Mouse (Mus musculus) intestine, embryonic 15.5 days (tissue): ENCODE results near the gene Cops8. TPM values are rescaled to one million over a fixed set of nuclear protein-coding genes. Genes with fewer than 3 reads are reported as not detected.

Experiments used
- ATAC-seq: fragments of 200-750 bp; cut with Nextera tagmentation; 2 replicates; pipeline ENCODE4 v1.8.0; 2017; ENCODE audit warnings: moderate TSS enrichment, moderate library complexity
- H3K27ac ChIP-seq: fragments of 300-500 bp; sonication (generic); 2 replicates; pipeline ENCODE4 v1.5.1; 2015; ENCODE audit warnings: mild to moderate bottlenecking, inconsistent platforms
- H3K27me3 ChIP-seq: fragments of 300-500 bp; sonication (generic); replicated peaks from 2 replicates; pipeline ENCODE4 v1.6.1; 2015; ENCODE audit warnings: inconsistent platforms
- H3K36me3 ChIP-seq: fragments of 300-500 bp; sonication (generic); 2 replicates; pipeline ENCODE4 v1.6.1; 2015; ENCODE audit warnings: inconsistent platforms
- H3K4me1 ChIP-seq: fragments of 300-500 bp; sonication (generic); replicated peaks from 2 replicates; pipeline ENCODE4 v1.6.1; 2015; ENCODE audit warnings: inconsistent platforms
- H3K4me2 ChIP-seq: fragments of 300-500 bp; sonication (generic); replicated peaks from 2 replicates; pipeline ENCODE4 v1.6.1; 2015; ENCODE audit warnings: mild to moderate bottlenecking, inconsistent platforms
- H3K4me3 ChIP-seq: fragments of 300-500 bp; sonication (generic); replicated peaks from 2 replicates; pipeline ENCODE4 v1.5.1; 2015; ENCODE audit warnings: inconsistent platforms
- H3K9ac ChIP-seq: fragments of 300-500 bp; sonication (generic); 2 replicates; pipeline ENCODE4 v1.6.1; 2015; ENCODE audit warnings: inconsistent platforms
- H3K9me3 ChIP-seq: fragments of 300-500 bp; sonication (generic); 2 replicates; pipeline ENCODE4 v1.6.1; 2016; ENCODE audit warnings: inconsistent platforms
- WGBS: fragments of 180-500 bp; shearing (Covaris S2); methylation state at CpG from one replicate; pipeline ENCODE4 v1.1.7; 2015; 5-methylcytosine and 5-hydroxymethylcytosine counted together
- polyA plus RNA-seq: library from polyadenylated mRNA; unstranded; fragments of >200 nt; fragmentation: Nextera tagmentation; extraction: Ambion mirVana; gene quantifications from 2 replicates; pipeline ENCODE4 v1.2.1, GENCODE M21; 2015

Gene Cops8
- polyA plus RNA-seq, result 127 and 129 TPM in 2 replicates

GRCm38 (mm10) chr1:90602759-90603560 is at the start of gene Cops8:
TSS of gene Cops8 (plus strand) at chr1:90602981.
- Histone ChIP-seq H3K9me3 (no peaks in the 10 kb centered on the region), H3K27me3 (no peaks in the 10 kb centered on the region), H3K9ac (peak within 1 kb of the TSS; percentile 86), H3K27ac (peak within 1 kb of the TSS; percentile 77), H3K4me1 (0 out of 2 replicates have a peak, but pooled peaks cover 2% of the 10 kb centered on the region), H3K36me3 (peaks cover 16% of the 10 kb centered on the region), H3K4me3 (peak within 1 kb of the TSS; percentile 76), H3K4me2 (peak within 1 kb of the TSS; percentile 57)
- WGBS, result 5% methylated on average over 48 of the region's 48 CpGs
- ATAC-seq, result peak; percentile 100

DNA sequence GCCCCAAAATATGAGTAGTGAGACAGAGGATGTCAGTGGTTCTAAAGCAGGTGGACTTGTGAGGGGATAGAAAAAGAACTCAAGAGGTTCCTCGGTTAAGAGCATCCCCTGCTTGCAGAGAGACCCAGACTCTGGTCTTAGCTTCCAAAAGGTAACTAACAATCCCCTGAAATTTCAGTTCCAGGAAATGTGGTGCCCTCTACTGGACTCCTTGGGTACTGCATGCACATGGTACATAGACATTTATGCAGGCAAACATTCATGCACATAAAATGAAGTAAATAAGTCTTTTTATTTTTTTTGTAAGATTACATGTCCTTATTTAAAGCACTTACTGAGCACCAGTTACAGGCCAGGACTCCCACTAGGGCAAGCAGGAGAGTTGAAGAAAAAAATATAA is 45.6 kb upstream of the Cops8 start:
- no peaks in the 10 kb centered on the region for H3K4me1 ChIP-seq
- H3K27me3 ChIP-seq, result no peaks in the 10 kb centered on the region
- no peak overlapping the region for H3K4me3 ChIP-seq
- no peak overlapping the region for H3K4me2 ChIP-seq
- no peak for ATAC-seq
- no peaks in the 10 kb centered on the region for H3K36me3 ChIP-seq
- H3K9me3 ChIP-seq, result no peaks in the 10 kb centered on the region
- WGBS, result 90% methylated on average over 1 of the region's 1 CpGs
- H3K27ac ChIP-seq, result no peak overlapping the region
- no peak overlapping the region for H3K9ac ChIP-seq

DNA sequence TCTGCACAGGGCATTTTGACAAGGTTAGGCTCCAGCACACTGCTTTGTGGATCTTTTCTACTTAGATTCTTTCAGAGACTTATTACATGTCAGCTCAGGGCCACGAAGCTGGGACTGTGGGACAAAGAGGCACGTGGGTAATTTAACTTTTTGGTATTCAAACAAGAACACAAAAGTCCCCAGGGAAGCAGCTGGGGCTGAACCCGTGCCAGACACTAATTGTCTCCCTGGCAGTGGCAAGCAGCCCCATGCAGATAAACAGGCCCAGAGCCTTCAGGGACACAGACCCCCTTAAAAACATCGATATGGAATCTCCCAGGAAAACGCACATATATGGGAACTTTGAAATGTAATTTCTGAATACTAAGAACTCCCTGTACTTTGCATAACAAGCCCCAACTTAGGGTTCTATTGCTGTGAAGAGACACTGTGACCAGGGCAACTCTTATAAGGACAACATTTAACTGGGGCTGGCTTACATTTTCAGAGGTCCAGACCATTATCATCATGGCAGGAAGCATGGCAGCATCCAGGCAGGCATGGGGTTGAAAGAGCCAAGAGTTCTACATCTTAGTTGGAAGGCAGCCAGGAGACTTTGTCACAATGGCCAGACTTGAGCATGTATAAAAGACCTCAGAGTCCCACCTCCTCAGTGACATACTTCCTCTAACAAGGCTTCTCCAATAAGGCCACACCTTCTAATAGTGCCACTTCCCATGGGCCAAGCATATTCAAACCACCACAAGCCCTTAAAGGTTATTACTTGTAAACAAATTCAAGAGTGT is 41.6 kb upstream of the Cops8 start:
- Histone ChIP-seq H3K9me3 (no peaks in the 10 kb centered on the region), H3K36me3 (no peaks in the 10 kb centered on the region), H3K27me3 (no peaks in the 10 kb centered on the region), H3K4me1 (peaks cover 3% of the 10 kb centered on the region; the same call in 1 of the 2 replicates), H3K4me2 (no peak overlapping the region), H3K4me3 (no peak overlapping the region), H3K27ac (no peak overlapping the region), H3K9ac (no peak overlapping the region)
- ATAC-seq, result no peak
- WGBS, result 66% methylated on average over 5 of the region's 5 CpGs

- WGBS, result 54% methylated on average over 3 of the region's 3 CpGs
- ATAC-seq, result no peak
- no peaks in the 10 kb centered on the region for H3K9me3 ChIP-seq
- no peak overlapping the region for H3K4me2 ChIP-seq
- no peak overlapping the region for H3K27ac ChIP-seq
- H3K4me3 ChIP-seq, result no peak overlapping the region
- peaks cover 3% of the 10 kb centered on the region; the same call in 1 of the 2 replicates for H3K4me1 ChIP-seq
- no peaks in the 10 kb centered on the region for H3K27me3 ChIP-seq
- no peaks in the 10 kb centered on the region for H3K36me3 ChIP-seq
- H3K9ac ChIP-seq, result no peak overlapping the region
Observed at GRCm38 (mm10) chr1:90563945-90564344, 38.8 kb upstream of the Cops8 start.

DNA sequence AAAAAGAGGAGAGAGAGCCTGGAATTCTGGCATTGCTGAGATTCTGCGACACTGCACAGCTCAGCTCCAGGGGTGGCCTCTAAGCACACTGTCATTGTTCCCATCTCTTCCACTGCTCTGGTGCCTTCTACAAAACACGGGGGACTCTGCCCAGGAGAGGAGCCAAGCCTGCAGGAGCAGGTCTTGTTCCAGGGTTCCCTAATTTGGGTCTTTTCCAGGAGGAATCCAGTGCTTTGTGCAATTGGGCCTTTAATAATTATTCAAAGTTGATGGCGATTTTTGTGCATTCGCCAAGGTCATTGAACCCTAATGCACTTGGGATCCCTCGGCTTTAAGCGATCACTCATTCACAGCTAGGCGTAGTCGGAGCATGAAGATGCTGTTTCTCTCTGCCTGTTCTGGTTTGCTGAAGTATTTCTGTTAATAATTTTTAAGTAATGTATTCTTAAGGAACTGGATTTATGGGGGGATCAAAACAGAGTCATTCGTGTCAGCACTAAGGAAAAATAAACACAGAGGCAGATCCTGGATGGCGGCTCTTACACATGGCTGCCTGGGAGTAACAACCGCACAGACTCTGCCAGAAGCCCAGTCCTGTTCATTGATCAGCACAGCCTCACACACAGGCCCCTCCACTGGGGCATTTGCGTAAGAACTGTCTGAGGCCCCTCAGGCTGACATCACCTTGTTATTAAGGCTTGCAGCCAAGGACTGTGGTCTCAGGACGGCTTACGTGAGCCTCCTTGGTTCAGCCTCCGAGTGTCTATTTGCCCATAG is 35.9 kb upstream of the Cops8 start:
- H3K9me3 ChIP-seq, result no peaks in the 10 kb centered on the region
- no peak for ATAC-seq
- peaks cover 3% of the 10 kb centered on the region; the same call in 1 of the 2 replicates for H3K4me1 ChIP-seq
- H3K4me2 ChIP-seq, result no peak overlapping the region
- H3K27ac ChIP-seq, result no peak overlapping the region
- 50% methylated on average over 15 of the region's 15 CpGs for WGBS
- no peak overlapping the region for H3K4me3 ChIP-seq
- no peaks in the 10 kb centered on the region for H3K27me3 ChIP-seq
- no peaks in the 10 kb centered on the region for H3K36me3 ChIP-seq
- H3K9ac ChIP-seq, result no peak overlapping the region

DNA sequence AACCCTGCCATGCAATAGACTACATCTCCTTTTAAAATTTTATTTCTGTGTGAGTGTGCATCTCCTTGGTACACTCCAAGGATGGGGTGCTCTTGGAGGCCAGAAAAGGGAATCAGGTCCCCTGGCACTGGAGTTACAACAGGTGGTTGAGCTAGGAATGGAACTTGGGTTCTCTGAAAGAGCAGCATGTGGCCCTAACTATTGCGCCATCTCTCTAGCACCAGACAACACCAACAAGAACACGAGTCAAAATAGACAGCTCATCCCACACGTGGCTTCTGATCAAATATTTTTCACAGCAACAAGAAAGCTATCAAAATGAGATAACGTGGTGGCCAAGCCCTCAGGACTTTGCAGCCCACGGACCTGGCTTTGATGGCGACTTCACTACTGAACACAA is 28.9 kb upstream of the Cops8 start:
- Histone ChIP-seq H3K4me1 (no peaks in the 10 kb centered on the region), H3K9ac (no peak overlapping the region), H3K36me3 (no peaks in the 10 kb centered on the region), H3K27me3 (no peaks in the 10 kb centered on the region), H3K4me2 (no peak overlapping the region), H3K27ac (no peak overlapping the region), H3K4me3 (no peak overlapping the region), H3K9me3 (no peaks in the 10 kb centered on the region)
- no peak for ATAC-seq
- WGBS, result 80% methylated on average over 6 of the region's 6 CpGs

GRCm38 (mm10) chr1:90574845-90575244 is 27.9 kb upstream of the Cops8 start:
- 73% methylated on average over 3 of the region's 3 CpGs for WGBS

GRCm38 (mm10) chr1:90577417-90577816 is 25.4 kb upstream of the Cops8 start:
- no peaks in the 10 kb centered on the region for H3K36me3 ChIP-seq
- H3K27ac ChIP-seq, result no peak overlapping the region
- no peak for ATAC-seq
- no peak overlapping the region for H3K4me2 ChIP-seq
- no peak overlapping the region for H3K9ac ChIP-seq
- WGBS, result 73% methylated on average over 5 of the region's 5 CpGs
- no peaks in the 10 kb centered on the region for H3K27me3 ChIP-seq
- no peaks in the 10 kb centered on the region for H3K4me1 ChIP-seq
- no peaks in the 10 kb centered on the region for H3K9me3 ChIP-seq
- H3K4me3 ChIP-seq, result no peak overlapping the region

More at GRCm38 (mm10) chr1:90574845-90575244, 27.9 kb upstream of the Cops8 start:
- Histone ChIP-seq H3K9me3 (no peaks in the 10 kb centered on the region), H3K27me3 (no peaks in the 10 kb centered on the region), H3K4me3 (no peak overlapping the region), H3K9ac (no peak overlapping the region), H3K27ac (no peak overlapping the region), H3K4me2 (no peak overlapping the region), H3K4me1 (no peaks in the 10 kb centered on the region), H3K36me3 (no peaks in the 10 kb centered on the region)
- ATAC-seq, result no peak

GRCm38 (mm10) chr1:90582635-90583034 is 20.1 kb upstream of the Cops8 start:
- H3K27me3 ChIP-seq, result no peaks in the 10 kb centered on the region
- WGBS, result 80% methylated on average over 7 of the region's 7 CpGs
- H3K36me3 ChIP-seq, result no peaks in the 10 kb centered on the region
- H3K4me2 ChIP-seq, result no peak overlapping the region
- H3K9me3 ChIP-seq, result no peaks in the 10 kb centered on the region
- H3K4me3 ChIP-seq, result no peak overlapping the region
- no peak for ATAC-seq
- no peak overlapping the region for H3K9ac ChIP-seq
- H3K27ac ChIP-seq, result no peak overlapping the region
- no peaks in the 10 kb centered on the region for H3K4me1 ChIP-seq

GRCm38 (mm10) chr1:90588021-90588734 is 14.6 kb upstream of the Cops8 start:
- no peaks in the 10 kb centered on the region for H3K9me3 ChIP-seq
- H3K27me3 ChIP-seq, result no peaks in the 10 kb centered on the region
- no peak overlapping the region for H3K27ac ChIP-seq
- 56% methylated on average over 9 of the region's 9 CpGs for WGBS
- H3K4me2 ChIP-seq, result no peak overlapping the region
- H3K4me1 ChIP-seq, result no peaks in the 10 kb centered on the region
- peak; percentile 75 for ATAC-seq
- H3K9ac ChIP-seq, result no peak overlapping the region
- H3K4me3 ChIP-seq, result no peak overlapping the region
- no peaks in the 10 kb centered on the region for H3K36me3 ChIP-seq

- Histone ChIP-seq H3K27ac (no peak overlapping the region), H3K9ac (no peak overlapping the region), H3K4me1 (no peaks in the 10 kb centered on the region), H3K27me3 (no peaks in the 10 kb centered on the region), H3K9me3 (no peaks in the 10 kb centered on the region), H3K4me2 (no peak overlapping the region), H3K36me3 (no peaks in the 10 kb centered on the region), H3K4me3 (no peak overlapping the region)
- WGBS, result 32% methylated on average over 2 of the region's 2 CpGs
- no peak for ATAC-seq
Observed at GRCm38 (mm10) chr1:90590797-90591196, 12.0 kb upstream of the Cops8 start.
